Mouse (Mus musculus) liver, adult 2 months (tissue): ENCODE data around the gene Mto1. TPM values are rescaled to one million over a fixed set of nuclear protein-coding genes. Genes with fewer than 3 reads are reported as not detected.
A peak's percentile ranks its signal among the peaks of the same experiment; 100 is the strongest.

Experiments used
- DNase-seq: peaks from one replicate; pipeline ENCODE4 v3.0.0-alpha.2; 2011; ENCODE audit warnings: low read depth, low spot score; ENCODE audit errors: extremely low read depth
- H3K27ac ChIP-seq: fragments of 200-500 bp; replicated peaks from 2 replicates; pipeline ENCODE4 v1.5.1; 2012; ENCODE audit warnings: low read depth, mild to moderate bottlenecking, control low read depth, inconsistent platforms, low read length; ENCODE audit not compliant: insufficient read depth
- H3K27me3 ChIP-seq: fragments of 200-500 bp; 2 replicates; pipeline ENCODE4 v1.6.1; 2012; ENCODE audit warnings: mild to moderate bottlenecking, moderate library complexity, low read length, inconsistent platforms; ENCODE audit not compliant: control insufficient read depth, insufficient read depth
- H3K36me3 ChIP-seq: fragments of 200-500 bp; 2 replicates; pipeline ENCODE4 v1.6.1; 2012; ENCODE audit warnings: low read length, inconsistent platforms; ENCODE audit not compliant: control insufficient read depth, insufficient read depth
- H3K4me1 ChIP-seq: fragments of 200-500 bp; 2 replicates; pipeline ENCODE4 v1.6.1; 2011; ENCODE audit warnings: low read length; ENCODE audit not compliant: control insufficient read depth, insufficient read depth
- H3K4me3 ChIP-seq: fragments of 200-500 bp; 2 replicates; pipeline ENCODE4 v1.5.1; 2011; ENCODE audit warnings: low read depth, mild to moderate bottlenecking, control low read depth, low read length, moderate library complexity; ENCODE audit not compliant: insufficient read depth
- H3K79me2 ChIP-seq: fragments of 200-500 bp; 2 replicates; pipeline ENCODE4 v1.6.1; 2012; ENCODE audit warnings: inconsistent platforms, mild to moderate bottlenecking, low read length, moderate library complexity; ENCODE audit not compliant: control insufficient read depth, insufficient read depth
- H3K9ac ChIP-seq: fragments of 200-500 bp; 2 replicates; pipeline ENCODE4 v1.6.1; 2012; ENCODE audit warnings: low read depth, mild to moderate bottlenecking, control low read depth, inconsistent platforms, low read length
- CTCF ChIP-seq: fragments of 200-500 bp; IDR thresholded peaks from 2 replicates; pipeline ENCODE4 v1.5.1; 2011; ENCODE audit warnings: low read depth, low read length, control low read depth
- POLR2A ChIP-seq: fragments of 200-500 bp; IDR thresholded peaks from 2 replicates; pipeline ENCODE4 v1.6.1; 2011; ENCODE audit warnings: low read length, control low read depth; ENCODE audit not compliant: insufficient read depth; ENCODE audit errors: extremely low read depth
- WGBS: fragments of 180-500 bp; shearing (Covaris S2); methylation state at CpG from one replicate; pipeline ENCODE4 v1.1.7; 2018; 5-methylcytosine and 5-hydroxymethylcytosine counted together
- polyA plus RNA-seq: library from polyadenylated mRNA; depleted of rRNA; stranded (reverse); fragments of >200 nt; gene quantifications from 2 replicates; pipeline ENCODE4 v1.2.3, GENCODE M21; 2012; rRNA removed
- total RNA-seq: library from RNA; depleted of rRNA; stranded (reverse); fragments of >200 nt; gene quantifications from 2 replicates; pipeline ENCODE4 v1.2.3, GENCODE M21; 2014; rRNA removed

Gene Mto1
- 18.7 and 18.9 TPM in 2 replicates for total RNA-seq
- 16.9 and 17.3 TPM in 2 replicates for polyA plus RNA-seq

DNA sequence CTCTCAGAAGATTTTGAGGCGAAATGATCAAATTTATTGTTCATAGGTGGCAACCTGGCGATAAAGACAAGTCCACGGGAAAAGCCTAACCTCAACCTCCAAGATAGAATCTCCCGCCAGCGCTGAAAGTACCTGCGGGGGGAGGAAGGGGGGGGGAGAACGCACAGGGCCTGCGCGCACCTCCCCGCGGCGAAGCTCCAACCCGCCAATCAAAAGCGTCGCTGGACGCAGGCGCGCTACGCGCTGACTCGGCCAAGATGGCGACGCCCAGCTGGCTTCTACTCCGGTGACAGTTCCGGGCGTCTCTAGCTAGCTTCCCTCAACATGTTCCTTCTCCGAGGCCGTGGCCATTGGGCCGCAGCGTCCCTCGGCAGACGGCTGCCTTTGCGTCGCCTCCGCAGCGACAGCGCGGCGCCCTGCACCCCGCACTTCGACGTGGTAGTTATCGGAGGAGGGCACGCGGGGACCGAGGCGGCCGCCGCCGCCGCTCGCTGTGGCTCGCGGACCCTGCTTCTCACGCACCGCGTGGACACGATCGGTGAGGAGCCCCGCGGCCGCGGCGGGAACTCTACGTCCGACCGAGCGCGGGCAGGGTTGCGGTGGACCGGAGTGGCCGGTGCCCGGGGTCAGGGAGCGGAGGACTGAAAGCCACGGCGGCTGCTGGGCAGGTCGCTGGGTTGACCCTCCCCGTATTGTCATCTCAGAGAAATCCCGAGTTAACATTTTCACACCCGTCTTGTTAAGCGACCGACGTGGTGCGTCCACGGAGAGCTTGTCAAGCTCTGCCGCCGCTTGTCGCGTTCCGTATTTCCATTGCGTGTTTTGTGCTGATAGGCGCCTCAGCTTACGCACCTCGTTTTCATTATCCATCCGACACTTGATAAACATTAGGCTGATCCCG, at the start of gene Mto1, which contains the start of gene Gm17324:
TSS of gene Mto1 (plus strand) at position 236 of the 901 bp plus-strand sequence.
TSS of gene Gm17324 (minus strand) at position 814 of the 901 bp plus-strand sequence.
- under 1% methylated on average over 96 of the region's 96 CpGs for WGBS
- Histone ChIP-seq H3K79me2 (no peaks in the 10 kb centered on the region; the same call in 1 of the 2 replicates), H3K36me3 (peaks cover 9% of the 10 kb centered on the region), H3K4me3 (peak within 1 kb of the TSS; percentile 96), H3K27me3 (no peaks in the 10 kb centered on the region), H3K27ac (peak within 1 kb of the TSS; percentile 86), H3K9ac (peak within 1 kb of the TSS; percentile 99), H3K4me1 (peaks cover 7% of the 10 kb centered on the region; the same call in 1 of the 2 replicates)
- TF ChIP-seq CTCF (no peak), POLR2A (peak; percentile 69)
- DNase-seq = peak; percentile 73

GRCm38 (mm10) chr9:78400570-78400969, 47.4 kb upstream of the Mto1 start:
- Histone ChIP-seq H3K4me3 (no peak overlapping the region), H3K79me2 (no peaks in the 10 kb centered on the region), H3K27ac (no peak overlapping the region), H3K9ac (no peak overlapping the region), H3K27me3 (peaks cover 7% of the 10 kb centered on the region), H3K36me3 (no peaks in the 10 kb centered on the region), H3K4me1 (no peaks in the 10 kb centered on the region)
- WGBS = 78% methylated on average over 5 of the region's 5 CpGs
- no peak for DNase-seq
- no peak for TF ChIP-seq POLR2A
- TF ChIP-seq CTCF = no peak

GRCm38 (mm10) chr9:78401596-78401995, 46.4 kb upstream of the Mto1 start:
- H3K79me2 ChIP-seq = no peaks in the 10 kb centered on the region
- no peak for DNase-seq
- no peak overlapping the region for H3K9ac ChIP-seq
- H3K4me3 ChIP-seq = no peak overlapping the region
- H3K27me3 ChIP-seq = no peaks in the 10 kb centered on the region
- H3K36me3 ChIP-seq = no peaks in the 10 kb centered on the region
- no peaks in the 10 kb centered on the region for H3K4me1 ChIP-seq
- no peak overlapping the region for H3K27ac ChIP-seq
- TF ChIP-seq CTCF (no peak), POLR2A (no peak)
- WGBS = 86% methylated on average over 7 of the region's 7 CpGs

DNA sequence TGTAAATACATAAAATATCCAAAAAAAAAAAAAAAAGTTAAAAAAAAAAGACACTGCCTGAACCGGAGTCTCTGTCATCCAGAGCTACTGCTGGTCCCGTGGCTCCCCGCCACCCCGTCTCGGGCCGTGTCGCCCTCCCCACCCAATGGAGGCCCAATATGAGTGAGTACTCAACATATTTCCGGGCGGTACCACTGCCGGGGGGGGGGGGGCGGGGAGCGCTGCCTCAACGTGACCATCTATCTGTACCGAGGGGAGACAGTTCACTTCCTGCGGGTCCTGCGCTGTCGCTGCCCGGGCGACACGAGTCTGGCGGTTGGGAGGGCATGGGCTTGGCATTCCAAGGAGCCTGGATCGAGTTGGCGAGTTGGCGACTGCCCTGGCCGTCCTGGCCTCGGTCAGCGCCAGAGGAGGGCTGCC, 20.6 kb upstream of the Mto1 start:
- Histone ChIP-seq H3K27me3 (no peaks in the 10 kb centered on the region), H3K4me3 (peak overlapping the region; percentile 53; the same call in 1 of the 2 replicates), H3K27ac (no peak overlapping the region), H3K4me1 (no peaks in the 10 kb centered on the region), H3K9ac (peak overlapping the region; percentile 51; the same call in 1 of the 2 replicates), H3K79me2 (no peaks in the 10 kb centered on the region), H3K36me3 (no peaks in the 10 kb centered on the region)
- TF ChIP-seq POLR2A = no peak
- WGBS = 24% methylated on average over 27 of the region's 27 CpGs
- DNase-seq = no peak

- H3K4me1 ChIP-seq = no peaks in the 10 kb centered on the region
- no peak overlapping the region for H3K9ac ChIP-seq
Measured at GRCm38 (mm10) chr9:78428185-78428584, 19.8 kb upstream of the Mto1 start.

More at GRCm38 (mm10) chr9:78428185-78428584, 19.8 kb upstream of the Mto1 start:
- 80% methylated on average over 6 of the region's 6 CpGs for WGBS
- Histone ChIP-seq H3K27ac (peak overlapping the region; percentile 5; the same call in 1 of the 2 replicates), H3K4me3 (no peak overlapping the region), H3K36me3 (no peaks in the 10 kb centered on the region), H3K27me3 (no peaks in the 10 kb centered on the region), H3K79me2 (no peaks in the 10 kb centered on the region)
- peak; percentile 11 for DNase-seq
- TF ChIP-seq CTCF (no peak), POLR2A (no peak)
